Mouse (Mus musculus) MEL (cell line): ENCODE results near the gene Trim23. TPM values are rescaled to one million over a fixed set of nuclear protein-coding genes. Genes with fewer than 3 reads are reported as not detected.
A peak's percentile ranks its signal among the peaks of the same experiment; 100 is the strongest.

Source experiments
- DNase-seq: peaks from one replicate; pipeline ENCODE4 v3.0.0; 2011; ENCODE audit warnings: low read depth, low spot score
- H3K27ac ChIP-seq: 2 replicates; pipeline ENCODE4 v1.5.1; 2012; ENCODE audit warnings: low read depth, mild to moderate bottlenecking, control low read depth, low read length, moderate library complexity; ENCODE audit not compliant: control insufficient read depth
- H3K27me3 ChIP-seq, 2 experiments: fragments of 150-350 bp in 1 of 2; sonication (generic) in 1 of 2; 2 replicates each; pipeline ENCODE4 v1.6.1; 2012; ENCODE audit warnings: low read length in 2 of 2, mild to moderate bottlenecking in 2 of 2, improper control_type of control experiment in 1 of 2, moderate library complexity in 1 of 2; ENCODE audit not compliant: insufficient read depth in 2 of 2, control insufficient read depth in 1 of 2
- H3K36me3 ChIP-seq, 2 experiments: 2 replicates each; pipeline ENCODE4 v1.6.1; 2012 to 2014; ENCODE audit warnings: low read length in 2 of 2, improper control_type of control experiment in 1 of 2, inconsistent platforms in 1 of 2, mild to moderate bottlenecking in 1 of 2; ENCODE audit not compliant: insufficient read depth in 2 of 2, control insufficient read depth in 1 of 2
- H3K4me1 ChIP-seq, 2 experiments: fragments of 150-350 bp in 1 of 2; sonication (generic) in 1 of 2; 2 replicates each; pipeline ENCODE4 v1.6.1; 2012; ENCODE audit warnings: low read length in 2 of 2, improper control_type of control experiment in 1 of 2, mild to moderate bottlenecking in 1 of 2; ENCODE audit not compliant: insufficient read depth in 2 of 2, control insufficient read depth in 1 of 2
- H3K4me3 ChIP-seq, 2 experiments: fragments of 150-350 bp in 1 of 2; sonication (generic) in 1 of 2; 2 replicates each; pipeline ENCODE4 v1.5.1; 2012; ENCODE audit warnings: low read depth in 2 of 2, low read length in 2 of 2, mild to moderate bottlenecking in 2 of 2, moderate library complexity in 2 of 2, control low read depth in 1 of 2, improper control_type of control experiment in 1 of 2; ENCODE audit not compliant: control insufficient read depth in 1 of 2, insufficient read depth in 1 of 2
- H3K79me2 ChIP-seq: 2 replicates; pipeline ENCODE4 v1.6.1; 2012; ENCODE audit warnings: mild to moderate bottlenecking, low read length, moderate library complexity; ENCODE audit not compliant: control insufficient read depth, poor library complexity, insufficient read depth
- H3K9ac ChIP-seq: 2 replicates; pipeline ENCODE4 v1.6.1; 2012; ENCODE audit warnings: low read depth, mild to moderate bottlenecking, control low read depth, low read length, moderate library complexity; ENCODE audit not compliant: control insufficient read depth, poor library complexity, severe bottlenecking
- H3K9me3 ChIP-seq: fragments of 150-350 bp; sonication (generic); replicated peaks from 2 replicates; pipeline ENCODE4 v1.6.1; 2012; ENCODE audit warnings: mild to moderate bottlenecking, low read length, improper control_type of control experiment, moderate library complexity; ENCODE audit not compliant: insufficient read depth
- CHD1 ChIP-seq: IDR thresholded peaks from 2 replicates; pipeline ENCODE4 v1.6.1; 2012; ENCODE audit warnings: low read depth, mild to moderate bottlenecking, inconsistent platforms, low read length, improper control_type of control experiment
- E2F4 ChIP-seq: IDR thresholded peaks from 2 replicates; pipeline ENCODE4 v1.6.1; 2011; ENCODE audit warnings: low read depth, low read length, improper control_type of control experiment, borderline replicate concordance
- ELF1 ChIP-seq: IDR thresholded peaks from 2 replicates; pipeline ENCODE4 v1.6.1; 2014; ENCODE audit warnings: low read depth, mild to moderate bottlenecking, inconsistent platforms, low read length, improper control_type of control experiment, moderate library complexity
- EP300 ChIP-seq, 2 experiments: IDR thresholded peaks; 2 replicates each; pipeline ENCODE4 v1.6.1; 2011; ENCODE audit warnings: improper control_type of control experiment in 2 of 2, low read length in 2 of 2, low read depth in 1 of 2, mild to moderate bottlenecking in 1 of 2
- ETS1 ChIP-seq: IDR thresholded peaks from 2 replicates; pipeline ENCODE4 v1.6.1; 2012; ENCODE audit warnings: low read depth, mild to moderate bottlenecking, inconsistent platforms, low read length, improper control_type of control experiment, moderate library complexity
- GATA1 ChIP-seq: IDR thresholded peaks from 2 replicates; pipeline ENCODE4 v1.6.1; 2011; ENCODE audit warnings: low read depth, low read length, improper control_type of control experiment
- HCFC1 ChIP-seq: IDR thresholded peaks from 2 replicates; pipeline ENCODE4 v1.6.1; 2012; ENCODE audit warnings: low read depth, mild to moderate bottlenecking, inconsistent platforms, low read length, improper control_type of control experiment, moderate library complexity
- MAZ ChIP-seq: IDR thresholded peaks from 2 replicates; pipeline ENCODE4 v1.6.1; 2012; ENCODE audit warnings: low read depth, mild to moderate bottlenecking, inconsistent platforms, low read length, improper control_type of control experiment
- MXI1 ChIP-seq: IDR thresholded peaks from 2 replicates; pipeline ENCODE4 v1.6.1; 2011; ENCODE audit warnings: mild to moderate bottlenecking, low read depth, low read length, improper control_type of control experiment
- MYB ChIP-seq: IDR thresholded peaks from 2 replicates; pipeline ENCODE4 v1.6.1; 2011; ENCODE audit warnings: mild to moderate bottlenecking, low read depth, low read length, improper control_type of control experiment
- MYC ChIP-seq: IDR thresholded peaks from 2 replicates; pipeline ENCODE4 v1.6.1; 2011; ENCODE audit warnings: low read depth, mild to moderate bottlenecking, low read length, improper control_type of control experiment, moderate library complexity
- POLR2A ChIP-seq, 2 experiments: IDR thresholded peaks; 2 replicates each; pipeline ENCODE4 v1.6.1; 2011 to 2012; ENCODE audit warnings: low read length in 2 of 2, mild to moderate bottlenecking in 2 of 2, control low read depth in 1 of 2, improper control_type of control experiment in 1 of 2, low read depth in 1 of 2, moderate library complexity in 1 of 2; ENCODE audit not compliant: control insufficient read depth in 1 of 2, insufficient read depth in 1 of 2, poor library complexity in 1 of 2
- POLR2AphosphoS2 ChIP-seq: IDR thresholded peaks from 2 replicates; pipeline ENCODE4 v1.6.1; 2011; ENCODE audit warnings: low read length, improper control_type of control experiment
- RCOR1 ChIP-seq: IDR thresholded peaks from 2 replicates; pipeline ENCODE4 v1.6.1; 2012; ENCODE audit warnings: low read depth, mild to moderate bottlenecking, inconsistent platforms, low read length, improper control_type of control experiment
- SIN3A ChIP-seq: IDR thresholded peaks from 2 replicates; pipeline ENCODE4 v1.6.1; 2012; ENCODE audit warnings: low read length, improper control_type of control experiment, inconsistent platforms
- SMC3 ChIP-seq: IDR thresholded peaks from 2 replicates; pipeline ENCODE4 v1.6.1; 2011; ENCODE audit warnings: low read depth, low read length, improper control_type of control experiment
- TAL1 ChIP-seq: IDR thresholded peaks from 2 replicates; pipeline ENCODE4 v1.6.1; 2012; ENCODE audit warnings: mild to moderate bottlenecking, inconsistent platforms, low read length, moderate library complexity, mixed read lengths
- TCF12 ChIP-seq: IDR thresholded peaks from 2 replicates; pipeline ENCODE4 v1.6.1; 2014; ENCODE audit warnings: low read depth, mild to moderate bottlenecking, inconsistent platforms, low read length, improper control_type of control experiment, moderate library complexity
- UBTF ChIP-seq: IDR thresholded peaks from 2 replicates; pipeline ENCODE4 v1.6.1; 2012; ENCODE audit warnings: low read depth, mild to moderate bottlenecking, inconsistent platforms, low read length, improper control_type of control experiment, moderate library complexity, borderline replicate concordance; ENCODE audit not compliant: insufficient read depth
- ZC3H11A ChIP-seq: IDR thresholded peaks from 2 replicates; pipeline ENCODE4 v1.6.1; 2012; ENCODE audit warnings: low read depth, mild to moderate bottlenecking, inconsistent platforms, low read length, improper control_type of control experiment
- ZKSCAN1 ChIP-seq: IDR thresholded peaks from 2 replicates; pipeline ENCODE4 v1.6.1; 2012; ENCODE audit warnings: low read depth, mild to moderate bottlenecking, inconsistent platforms, low read length, improper control_type of control experiment, moderate library complexity
- ZMIZ1 ChIP-seq: IDR thresholded peaks from 2 replicates; pipeline ENCODE4 v1.6.1; 2012; ENCODE audit warnings: low read depth, mild to moderate bottlenecking, inconsistent platforms, low read length, improper control_type of control experiment, moderate library complexity
- polyA plus RNA-seq, 2 experiments: library from polyadenylated mRNA; stranded (reverse) in 1 of 2; unstranded in 1 of 2; fragments of >175 nt in 1 of 2; fragments of >200 nt in 1 of 2; gene quantifications; 2 replicates each; pipeline versions ENCODE4 v1.2.1 to v1.2.4; 2012; ENCODE audit warnings: low replicate concordance in 2 of 2, low read depth in 1 of 2; ENCODE audit not compliant: insufficient read length in 2 of 2, insufficient read depth in 1 of 2, missing spikeins in 1 of 2
- total RNA-seq: library from RNA; depleted of rRNA; stranded (reverse); fragments of 300-350 nt; gene quantifications from 2 replicates; pipeline ENCODE4 v1.2.3, GENCODE M21; 2012

Trim23 gene
- total and polyA plus RNA-seq, 3 experiments = 5.8 to 8.5 TPM; not detected in 1

- DNase-seq = no peak
- no peak for TF ChIP-seq ZC3H11A
- no peak for TF ChIP-seq RCOR1
- TF ChIP-seq MXI1 = no peak
- H3K9ac ChIP-seq = no peak overlapping the region
Observed at GRCm38 (mm10) chr13:104172498-104172897, 6.1 kb upstream of the Trim23 start.

GRCm38 (mm10) chr13:104176874-104177273 is 1.7 kb upstream of the Trim23 start:
- Histone ChIP-seq H3K9ac (peak overlapping the region; percentile 76), H3K4me3 (peak overlapping the region; percentile 52 to 64), H3K4me1 (peaks cover 0 to 2% of the 10 kb centered on the region in 2 experiments; a peak in 3 of 4 replicates), H3K9me3 (no peaks in the 10 kb centered on the region), H3K79me2 (peaks cover 36% of the 10 kb centered on the region), H3K36me3 (peaks cover 0 to 14% of the 10 kb centered on the region in 2 experiments; a peak in 3 of 4 replicates), H3K27ac (no peak overlapping the region), H3K27me3 (no peaks in the 10 kb centered on the region)
- peak in 1 of 2 experiments; percentile 45; a peak in 2 of 4 replicates for TF ChIP-seq EP300 (IDR thresholded peaks at IDR 0.05; ENCODE audit: low read depth in 1 of 2, low read length in 2 of 2)
- TF ChIP-seq CHD1 = 0 out of 2 replicates have a peak, but pooled peaks have one; percentile 22
- TF ChIP-seq UBTF = no peak
- no peak for TF ChIP-seq MAZ
- TF ChIP-seq TCF12 = 0 out of 2 replicates have a peak, but pooled peaks have one; percentile 45
- peak; percentile 84 for TF ChIP-seq GATA1
- DNase-seq = peak; percentile 23

More at GRCm38 (mm10) chr13:104172498-104172897, 6.1 kb upstream of the Trim23 start:
- Histone ChIP-seq H3K4me1 (no peaks in the 10 kb centered on the region; a peak in 3 of 4 replicates), H3K4me3 (no peak overlapping the region), H3K27ac (no peak overlapping the region), H3K27me3 (no peaks in the 10 kb centered on the region), H3K79me2 (peaks cover 28% of the 10 kb centered on the region), H3K9me3 (no peaks in the 10 kb centered on the region), H3K36me3 (peaks cover 1 to 14% of the 10 kb centered on the region in 2 experiments)

GRCm38 (mm10) chr13:104177796-104178649 is 574 bp upstream of the Trim23 start, which contains the start of gene Trappc13:
Trappc13 (minus strand) TSS chr13:104178469.
- H3K9me3 ChIP-seq = no peaks in the 10 kb centered on the region
- H3K27ac ChIP-seq = peak within 1 kb of the TSS; percentile 97
- peaks cover 1 to 11% of the 10 kb centered on the region in 2 experiments for H3K36me3 ChIP-seq
- DNase-seq = peak; percentile 94
- no peaks in the 10 kb centered on the region for H3K27me3 ChIP-seq
- H3K4me1 ChIP-seq = peaks cover 0 to 2% of the 10 kb centered on the region in 2 experiments; a peak in 3 of 4 replicates
- H3K9ac ChIP-seq = peak within 1 kb of the TSS; percentile 89
- peaks cover 28% of the 10 kb centered on the region for H3K79me2 ChIP-seq
- peak within 1 kb of the TSS; percentile 64 to 89 for H3K4me3 ChIP-seq
- TF ChIP-seq SMC3 (no peak), TAL1 (no peak), ZKSCAN1 (no peak), MXI1 (peak; percentile 68), ZC3H11A (no peak), EP300 (IDR thresholded peaks at IDR 0.05; ENCODE audit: low read depth in 1 of 2, low read length in 2 of 2) (no peak), ETS1 (0 out of 2 replicates have a peak, but pooled peaks have one; percentile 4), ELF1 (peak; percentile 42), MYB (no peak), RCOR1 (no peak), GATA1 (peak; percentile 72; the same call in 1 of the 2 replicates), HCFC1 (peak; percentile 97), POLR2AphosphoS2 (peak; percentile 59; the same call in 1 of the 2 replicates), SIN3A (peak; percentile 85), E2F4 (no peak), TCF12 (0 out of 2 replicates have a peak, but pooled peaks have one; percentile 33), ZMIZ1 (peak; percentile 58), MYC (peak; percentile 40), POLR2A (IDR thresholded peaks at IDR 0.05; ENCODE audit: control insufficient read depth in 1 of 2, insufficient read depth in 1 of 2, low read depth in 1 of 2, low read length in 2 of 2, poor library complexity in 1 of 2) (peak; percentile 79 to 89), MAZ (peak; percentile 70; the same call in 1 of the 2 replicates)
